Mouse (Mus musculus) retina, adult 2 months (tissue): ENCODE measurements around the gene Gtf3c5.

Experiments used
- DNase-seq: peaks from one replicate; pipeline ENCODE4 v3.0.0-alpha.2; 2012; ENCODE audit warnings: low read depth, low spot score

The Gtf3c5 gene

GRCm38 (mm10) chr2:28607341-28608165 lies 24.0 kb upstream of the Gtf3c5 start:
- no peak for DNase-seq

- no peak for DNase-seq
Measured at GRCm38 (mm10) chr2:28606601-28607340, 23.2 kb upstream of the Gtf3c5 start.

DNA sequence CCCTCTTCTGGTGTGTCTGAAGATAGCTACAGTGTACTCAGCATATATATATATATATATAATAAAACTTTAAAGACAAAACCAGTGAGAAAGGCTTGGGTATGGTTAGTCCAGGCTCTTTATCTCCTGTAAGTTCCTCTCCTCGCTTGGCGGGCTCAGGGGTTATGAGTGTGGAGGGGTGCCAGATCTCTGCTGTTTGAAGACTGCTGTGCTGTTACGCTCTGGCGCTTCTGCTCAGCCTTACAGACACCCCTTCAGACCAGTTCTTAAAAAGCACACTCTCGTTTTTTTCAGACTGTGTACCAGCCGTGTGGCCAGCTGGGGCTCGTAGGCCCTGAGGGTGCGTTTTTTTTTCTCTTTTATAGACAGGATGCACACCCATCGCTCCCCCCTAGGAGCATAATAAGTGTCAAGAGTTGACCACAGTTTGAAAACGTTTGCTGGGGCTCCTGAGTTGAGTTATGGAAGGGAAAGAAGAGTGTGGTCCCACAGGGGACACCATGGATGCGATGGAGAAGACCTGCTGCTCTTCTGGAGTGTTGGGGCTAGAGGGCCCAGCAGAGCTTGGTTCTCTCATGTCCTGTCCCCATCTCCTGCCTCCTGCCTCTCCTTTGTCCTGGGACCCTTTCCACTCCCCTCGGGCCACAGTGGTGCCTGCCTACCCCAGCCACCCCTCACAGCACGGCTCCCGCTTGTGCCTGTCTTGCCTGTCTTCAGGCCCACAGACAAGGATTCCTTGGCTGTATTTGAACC lies 22.4 kb upstream of the Gtf3c5 start:
- no peak for DNase-seq

- no peak for DNase-seq
Measured at GRCm38 (mm10) chr2:28603542-28603941, 20.0 kb upstream of the Gtf3c5 start.

DNA sequence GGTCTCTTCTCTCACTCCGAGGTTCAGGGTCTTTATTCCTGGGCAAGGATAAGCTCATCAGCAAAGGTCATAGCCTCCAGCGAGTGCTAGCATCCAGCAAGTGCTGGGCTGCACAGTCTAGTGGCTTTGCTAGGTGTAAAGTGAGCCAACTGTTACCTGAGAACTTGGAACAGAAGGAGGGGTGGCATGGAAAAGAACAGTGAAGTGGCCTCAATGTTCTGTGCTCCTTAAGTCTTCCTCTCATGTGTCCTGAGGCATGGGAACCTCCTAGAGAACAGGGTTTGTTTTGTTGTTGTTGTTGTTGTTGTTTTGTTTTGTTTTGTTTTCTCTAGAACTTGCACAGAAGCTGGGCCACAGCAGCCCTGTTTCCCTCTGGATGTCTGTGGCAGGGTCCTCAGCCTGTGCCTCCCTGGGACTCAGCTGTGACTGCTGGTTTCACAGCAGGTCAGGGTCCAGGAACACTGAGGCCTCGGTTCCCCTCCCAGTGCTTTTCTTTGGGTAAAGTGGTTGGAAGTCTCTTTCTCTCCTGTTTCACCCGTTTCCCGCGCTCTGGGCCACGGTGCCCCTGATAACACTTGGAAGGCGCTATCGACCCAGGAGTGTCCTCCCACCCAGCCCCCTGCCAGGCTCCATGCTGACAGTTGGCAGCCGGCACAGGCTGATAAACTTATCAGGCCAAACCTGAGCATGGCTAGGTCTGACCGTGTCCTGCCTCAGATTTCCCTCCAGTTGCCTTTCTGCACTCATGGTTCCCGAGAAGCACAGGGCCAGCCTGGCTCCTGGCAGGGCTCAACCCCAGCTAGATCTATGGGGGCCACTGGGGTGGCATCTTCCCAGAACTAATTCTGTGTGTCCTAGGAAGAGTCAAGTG lies 18.4 kb upstream of the Gtf3c5 start:
- no peak for DNase-seq

GRCm38 (mm10) chr2:28599569-28599900 lies 16.0 kb upstream of the Gtf3c5 start:
- DNase-seq, result no peak

DNA sequence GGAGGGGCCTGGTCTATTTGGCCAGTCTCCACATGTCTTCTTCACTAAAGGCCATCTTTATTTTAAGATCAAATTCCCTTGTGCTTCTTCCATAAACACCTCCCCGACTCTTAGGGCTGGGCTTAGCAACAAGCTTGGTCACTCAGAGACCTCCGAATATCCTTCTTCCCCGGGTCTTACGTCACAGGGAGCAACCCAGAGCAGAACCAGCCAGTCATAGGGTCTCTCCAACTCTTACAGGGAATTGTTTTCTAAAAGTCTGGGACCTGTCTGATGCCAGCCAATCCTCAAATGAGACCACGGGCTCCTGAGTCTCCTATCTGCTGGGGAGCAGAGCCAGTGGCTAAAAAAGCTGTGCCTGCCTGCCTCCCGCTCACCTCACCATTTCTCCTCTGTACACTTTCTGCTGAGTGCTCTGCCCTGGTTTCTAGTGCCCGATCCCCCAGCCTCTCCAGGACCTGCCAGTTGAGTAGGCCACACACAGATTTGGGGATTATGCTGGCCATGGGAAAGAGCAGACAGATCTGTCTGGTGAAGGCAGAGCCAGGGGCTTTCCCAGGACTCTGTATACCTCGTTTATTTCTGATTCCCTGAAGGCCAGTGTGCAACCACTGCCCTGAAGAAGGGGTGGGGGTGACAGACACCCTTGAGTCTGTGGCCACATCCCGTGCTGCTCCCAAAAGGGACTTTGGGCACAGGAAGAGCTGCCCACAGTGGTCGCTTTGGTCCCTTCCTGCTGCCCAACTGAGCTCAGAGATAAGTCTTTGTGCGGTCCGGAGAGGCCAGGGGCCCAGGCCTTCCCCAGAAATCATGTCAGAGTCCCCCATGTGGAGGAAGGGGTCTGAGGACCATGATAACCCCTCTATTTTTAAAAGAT lies 15.4 kb upstream of the Gtf3c5 start:
- no peak for DNase-seq

- DNase-seq, result no peak
Measured at GRCm38 (mm10) chr2:28597733-28598547, 14.4 kb upstream of the Gtf3c5 start.

- DNase-seq, result no peak
Measured at GRCm38 (mm10) chr2:28596998-28597397, 13.4 kb upstream of the Gtf3c5 start.

DNA sequence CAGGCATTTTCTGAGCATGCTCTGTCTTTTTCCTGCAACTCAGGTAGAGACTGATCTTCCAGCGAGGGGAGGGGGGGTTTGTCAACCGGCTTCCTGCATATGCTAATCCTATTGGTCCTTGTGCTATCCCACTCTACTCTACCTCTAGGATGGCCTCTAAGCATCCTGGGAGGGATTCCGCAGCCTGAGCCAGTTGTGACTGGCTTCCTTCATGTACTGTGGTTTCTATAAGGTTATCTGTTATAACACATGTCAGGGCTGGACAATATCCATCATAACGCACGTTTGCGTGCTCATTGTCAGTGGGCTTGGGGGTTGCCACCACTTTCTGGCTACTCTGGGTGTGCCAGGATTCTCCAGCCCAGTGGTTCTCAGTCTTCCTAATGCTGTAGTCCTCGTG lies 12.5 kb upstream of the Gtf3c5 start:
- DNase-seq, result no peak

DNA sequence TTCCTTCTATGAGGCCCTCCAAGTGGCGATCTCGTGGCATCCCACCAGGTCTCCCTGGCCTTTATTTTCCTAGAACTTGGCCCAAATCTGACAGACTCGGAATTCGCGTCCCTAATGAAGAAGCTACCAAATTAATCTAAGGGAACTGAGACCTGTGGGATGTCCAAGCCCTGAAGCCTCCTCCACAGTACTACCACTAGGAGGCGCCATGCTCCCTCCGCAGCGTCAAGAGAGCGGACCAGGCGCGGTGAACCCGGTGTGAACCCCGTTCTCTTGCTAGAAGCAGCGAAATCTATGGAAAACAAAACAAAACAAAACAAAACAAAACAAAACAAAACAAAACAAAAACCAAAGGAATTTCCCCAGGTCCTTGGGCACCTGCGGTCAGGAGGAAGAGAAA lies 9.3 kb upstream of the Gtf3c5 start:
- DNase-seq, result no peak

DNA sequence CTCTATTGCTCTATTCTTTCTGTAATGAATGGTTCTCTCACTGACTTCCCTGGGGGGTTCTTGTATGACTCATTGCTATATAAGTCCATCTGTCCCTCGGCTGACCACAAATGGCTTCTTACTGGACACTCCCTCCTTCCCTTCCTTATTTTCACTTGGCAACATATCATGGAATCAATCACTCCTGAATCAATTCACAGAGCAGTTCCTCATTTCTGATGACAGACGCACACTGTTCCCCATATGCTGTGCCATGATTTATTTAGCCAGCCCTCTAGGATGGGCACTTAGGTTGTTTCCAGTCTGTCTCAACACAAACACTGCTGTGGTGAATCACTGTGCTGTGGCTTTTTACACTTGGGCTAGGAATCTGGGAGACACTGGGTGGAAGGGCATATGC lies 7.9 kb upstream of the Gtf3c5 start:
- no peak for DNase-seq

DNA sequence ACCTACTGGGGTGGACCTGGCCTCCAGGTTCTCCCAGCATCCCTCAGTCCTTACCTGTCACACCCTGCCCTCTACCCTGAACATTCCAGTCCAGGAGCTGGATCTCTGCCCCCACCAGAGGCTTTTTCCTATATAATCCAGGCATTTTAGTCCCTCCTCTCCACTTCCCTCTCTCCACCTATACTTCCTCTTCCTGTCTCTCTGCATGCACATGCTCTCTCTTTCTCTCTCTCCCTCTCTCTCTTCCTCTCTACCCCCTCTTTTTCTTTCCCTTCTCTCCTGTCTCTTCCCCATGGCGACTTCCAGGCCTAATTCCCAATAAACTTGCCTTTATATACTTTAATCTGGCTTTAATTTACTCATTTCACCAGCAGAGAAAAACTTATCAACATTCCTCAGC lies 5.0 kb upstream of the Gtf3c5 start:
- no peak for DNase-seq

DNA sequence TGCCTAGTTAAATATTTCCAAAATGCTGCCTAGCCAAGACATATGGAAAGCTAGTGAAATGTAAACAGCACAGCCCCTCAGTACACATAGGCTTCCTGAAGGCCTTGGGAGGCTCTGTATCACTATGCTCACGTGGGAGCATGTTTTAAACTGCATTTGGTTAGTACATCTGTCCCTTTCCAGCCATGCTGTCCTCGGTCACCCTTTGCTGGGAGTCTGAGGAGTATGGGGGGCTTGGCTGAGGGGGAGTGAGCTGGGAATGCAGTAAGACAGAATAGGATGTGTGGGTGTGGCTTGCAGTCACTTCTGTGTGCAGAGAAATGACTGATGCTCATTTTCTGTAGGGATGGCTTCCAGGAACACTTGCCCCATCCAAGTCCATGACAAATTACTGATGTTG lies 2.2 kb upstream of the Gtf3c5 start:
- DNase-seq, result no peak

- DNase-seq, result peak; percentile 67
Measured at GRCm38 (mm10) chr2:28585043-28585571, 1.6 kb upstream of the Gtf3c5 start.

- DNase-seq, result peak; percentile 82
Measured at GRCm38 (mm10) chr2:28582647-28583353, 751 bp downstream of the Gtf3c5 start.

- no peak for DNase-seq
Measured at GRCm38 (mm10) chr2:28578003-28578402, 5.5 kb downstream of the Gtf3c5 start.

GRCm38 (mm10) chr2:28576815-28577214 lies 6.7 kb downstream of the Gtf3c5 start:
- DNase-seq, result no peak

- DNase-seq, result no peak
Measured at GRCm38 (mm10) chr2:28575341-28575740, 8.2 kb downstream of the Gtf3c5 start.
